Mouse (Mus musculus) neural tube, embryonic 11.5 days (tissue): Measurements from ENCODE around the gene Meaf6. TPM values are rescaled to one million over a fixed set of nuclear protein-coding genes. Genes with fewer than 3 reads are reported as not detected.

Experiments used
- ATAC-seq: fragments of 200-750 bp; cut with Nextera tagmentation; 2 replicates; pipeline ENCODE4 v1.8.0; 2017; ENCODE audit warnings: moderate number of reproducible peaks, mild to moderate bottlenecking, moderate TSS enrichment, moderate library complexity; ENCODE audit not compliant: insufficient read depth, low FRiP score, low TSS enrichment
- DNase-seq: peaks from one replicate; pipeline ENCODE4 v3.0.0-alpha.2; 2015; ENCODE audit warnings: low spot score
- H3K27ac ChIP-seq: fragments of 300-500 bp; sonication (generic); 2 replicates; pipeline ENCODE4 v1.5.1; 2014; ENCODE audit warnings: low read depth, mild to moderate bottlenecking, low read length
- H3K27me3 ChIP-seq: fragments of 300-500 bp; sonication (generic); 2 replicates; pipeline ENCODE4 v1.6.1; 2014; ENCODE audit warnings: mild to moderate bottlenecking, low read length, mixed read lengths; ENCODE audit not compliant: control insufficient read depth, insufficient read depth
- H3K36me3 ChIP-seq: fragments of 300-500 bp; sonication (generic); 2 replicates; pipeline ENCODE4 v1.6.1; 2014; ENCODE audit warnings: mild to moderate bottlenecking, low read length, moderate library complexity, mixed read lengths; ENCODE audit not compliant: control insufficient read depth, insufficient read depth
- H3K4me1 ChIP-seq: fragments of 300-500 bp; sonication (generic); 2 replicates; pipeline ENCODE4 v1.6.1; 2014; ENCODE audit warnings: low read length, mixed read lengths; ENCODE audit not compliant: control insufficient read depth, insufficient read depth
- H3K4me2 ChIP-seq: fragments of 300-500 bp; sonication (generic); 2 replicates; pipeline ENCODE4 v1.6.1; 2014; ENCODE audit warnings: low read depth, mild to moderate bottlenecking, moderate library complexity
- H3K4me3 ChIP-seq: fragments of 300-500 bp; sonication (generic); 2 replicates; pipeline ENCODE4 v1.5.1; 2014; ENCODE audit warnings: low read depth, low read length
- H3K9ac ChIP-seq: fragments of 300-500 bp; sonication (generic); 2 replicates; pipeline ENCODE4 v1.6.1; 2014; ENCODE audit warnings: mild to moderate bottlenecking, low read length
- H3K9me3 ChIP-seq: fragments of 300-500 bp; sonication (generic); 2 replicates; pipeline ENCODE4 v1.6.1; 2016; ENCODE audit warnings: low read length; ENCODE audit not compliant: control insufficient read depth
- WGBS: fragments of 180-500 bp; shearing (Covaris S2); extraction: QIAGEN DNeasy Blood & Tissue Kit; methylation state at CpG from one replicate; pipeline ENCODE4 v1.1.7; 2014; 5-methylcytosine and 5-hydroxymethylcytosine counted together
- polyA plus RNA-seq: library from polyadenylated mRNA; unstranded; fragments of >200 nt; fragmentation: Nextera tagmentation; extraction: Ambion mirVana; gene quantifications from 2 replicates; pipeline ENCODE4 v1.2.1, GENCODE M21; 2014

Meaf6 gene
- 98.1 and 102 TPM in 2 replicates for polyA plus RNA-seq

DNA sequence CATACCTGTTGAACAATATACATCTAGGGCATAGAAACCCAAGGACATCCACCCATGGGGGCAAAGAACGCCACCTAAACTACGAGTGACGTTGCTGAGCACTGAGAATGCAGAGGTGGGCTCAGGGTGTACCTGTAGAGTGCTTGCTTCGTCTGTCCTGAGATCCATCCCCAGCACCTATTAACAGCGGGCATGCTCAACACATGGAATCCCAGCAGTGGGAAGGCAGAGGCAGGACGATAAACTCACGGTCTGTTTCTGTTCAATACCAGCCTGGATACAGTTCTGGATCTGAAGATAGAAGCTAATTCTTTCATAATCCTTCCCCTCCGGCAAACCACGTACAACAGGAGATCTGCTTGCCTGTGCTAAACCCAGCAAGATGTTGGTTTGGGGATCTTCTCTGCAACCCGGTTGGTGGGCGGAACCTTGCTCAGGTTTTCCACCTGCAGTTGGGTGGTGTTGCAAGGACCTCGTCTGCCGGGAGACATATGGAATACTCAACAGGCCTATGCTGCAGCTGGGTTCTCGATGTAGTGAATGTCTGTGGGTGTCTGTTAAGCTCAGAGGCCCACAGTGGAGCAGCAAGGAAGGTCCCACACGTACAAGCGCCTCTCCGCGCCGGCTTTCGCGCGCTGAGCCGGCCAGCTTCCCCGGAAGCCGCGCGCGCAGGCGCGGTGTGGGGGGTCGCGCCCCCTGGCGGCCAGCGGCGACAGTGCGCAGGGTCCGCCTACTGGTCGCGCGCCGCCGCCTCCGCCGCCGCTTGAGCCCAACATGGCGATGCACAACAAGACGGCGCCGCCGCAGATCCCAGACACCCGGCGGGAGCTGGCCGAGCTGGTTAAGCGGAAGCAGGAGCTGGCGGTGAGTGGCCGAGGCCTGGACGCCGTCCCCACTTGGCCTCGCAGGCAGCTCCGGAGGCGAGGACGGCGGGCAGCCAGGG lies at the start of gene Meaf6:
TSS of gene Meaf6 (plus strand) at position 732 of the 943 bp plus-strand sequence.
- Histone ChIP-seq H3K4me1 (peaks cover 5% of the 10 kb centered on the region), H3K9me3 (no peaks in the 10 kb centered on the region), H3K27me3 (no peaks in the 10 kb centered on the region), H3K4me2 (peak within 1 kb of the TSS; percentile 79), H3K36me3 (no peaks in the 10 kb centered on the region; the same call in 1 of the 2 replicates), H3K9ac (peak within 1 kb of the TSS; percentile 93), H3K4me3 (peak within 1 kb of the TSS; percentile 86), H3K27ac (peak within 1 kb of the TSS; percentile 96)
- WGBS: 2% methylated on average over 63 of the region's 63 CpGs
- DNase-seq: peak; percentile 92
- peak; percentile 84 for ATAC-seq

DNA sequence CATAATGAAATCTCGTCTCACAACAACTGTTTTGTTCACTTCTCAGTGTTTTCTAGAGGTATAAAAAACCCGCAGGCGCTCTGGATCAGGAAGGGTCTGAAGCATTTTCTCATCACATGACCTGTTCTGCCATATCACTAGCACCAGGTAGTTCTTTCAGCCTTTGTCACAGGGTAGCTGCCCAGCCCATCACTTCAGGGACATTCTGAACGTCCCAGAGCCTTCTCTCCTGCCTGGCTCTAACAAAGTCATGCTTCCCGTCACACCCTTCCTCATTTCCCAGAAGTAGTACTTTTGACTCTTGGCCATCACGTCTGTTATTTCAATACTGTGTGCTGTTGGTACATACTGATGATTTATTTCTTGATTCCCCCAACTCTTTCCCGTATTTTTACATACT lies 40.5 kb upstream of the Meaf6 start:
- no peak for DNase-seq
- WGBS: 93% methylated on average over 7 of the region's 7 CpGs
- H3K36me3 ChIP-seq: peaks cover 26% of the 10 kb centered on the region

DNA sequence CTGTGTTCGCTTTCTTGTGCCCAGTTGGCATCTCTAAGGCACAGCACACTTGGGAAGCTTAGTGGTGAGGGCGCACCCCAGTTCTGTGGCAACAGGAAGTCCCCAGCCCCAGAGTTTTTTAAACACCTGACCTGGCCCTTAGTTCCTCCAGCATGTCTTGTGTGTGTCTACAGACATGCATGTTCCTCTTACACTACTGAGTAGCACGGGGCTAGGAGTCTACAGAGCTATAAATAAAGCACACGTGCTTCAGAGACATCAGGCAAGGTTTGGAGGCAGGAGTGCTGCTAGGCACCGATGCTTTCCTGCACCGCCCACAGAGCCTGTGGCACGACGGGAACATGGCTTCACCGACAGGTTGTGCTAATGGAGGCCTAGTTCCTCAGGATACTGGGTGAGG lies 29.5 kb upstream of the Meaf6 start:
- H3K27me3 ChIP-seq: no peaks in the 10 kb centered on the region
- H3K9ac ChIP-seq: no peak overlapping the region
- WGBS: 92% methylated on average over 9 of the region's 9 CpGs
- H3K9me3 ChIP-seq: no peaks in the 10 kb centered on the region
- no peaks in the 10 kb centered on the region; the same call in 1 of the 2 replicates for H3K4me1 ChIP-seq
- H3K4me3 ChIP-seq: no peak overlapping the region
- H3K27ac ChIP-seq: no peak overlapping the region
- no peak for ATAC-seq
- no peak for DNase-seq
- no peak overlapping the region for H3K4me2 ChIP-seq
- H3K36me3 ChIP-seq: peaks cover 11% of the 10 kb centered on the region

More for the DNA sequence above, 40.5 kb upstream of the Meaf6 start:
- no peaks in the 10 kb centered on the region for H3K9me3 ChIP-seq
- H3K4me1 ChIP-seq: no peaks in the 10 kb centered on the region
- no peaks in the 10 kb centered on the region for H3K27me3 ChIP-seq
- no peak for ATAC-seq
- H3K9ac ChIP-seq: no peak overlapping the region
- no peak overlapping the region for H3K27ac ChIP-seq
- no peak overlapping the region for H3K4me2 ChIP-seq
- H3K4me3 ChIP-seq: no peak overlapping the region

DNA sequence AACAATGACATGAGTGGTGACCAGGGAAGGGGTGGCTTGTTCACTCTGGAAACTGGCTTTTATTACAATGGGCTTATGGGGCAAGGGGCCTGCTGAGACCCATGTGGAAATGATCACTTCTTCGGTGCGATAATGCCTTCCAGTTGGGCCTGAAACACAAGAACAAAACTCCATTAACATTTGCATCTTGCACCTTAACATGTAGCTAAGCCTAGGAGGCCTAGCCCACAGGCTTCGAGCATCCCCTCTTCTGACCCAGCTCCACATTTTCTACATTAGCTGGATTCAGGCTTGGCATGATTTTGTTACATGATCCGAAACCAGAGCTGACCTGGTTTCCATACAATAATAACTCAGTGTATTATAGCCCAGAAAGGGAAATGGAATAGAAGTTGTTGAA lies 28.5 kb upstream of the Meaf6 start:
- no peak overlapping the region for H3K4me2 ChIP-seq
- no peak overlapping the region for H3K9ac ChIP-seq
- peaks cover 10% of the 10 kb centered on the region for H3K36me3 ChIP-seq
- 79% methylated on average over 4 of the region's 4 CpGs for WGBS
- no peaks in the 10 kb centered on the region; the same call in 1 of the 2 replicates for H3K4me1 ChIP-seq
- no peaks in the 10 kb centered on the region for H3K27me3 ChIP-seq
- no peak overlapping the region for H3K27ac ChIP-seq
- H3K4me3 ChIP-seq: no peak overlapping the region
- no peak for DNase-seq
- H3K9me3 ChIP-seq: no peaks in the 10 kb centered on the region
- ATAC-seq: no peak

DNA sequence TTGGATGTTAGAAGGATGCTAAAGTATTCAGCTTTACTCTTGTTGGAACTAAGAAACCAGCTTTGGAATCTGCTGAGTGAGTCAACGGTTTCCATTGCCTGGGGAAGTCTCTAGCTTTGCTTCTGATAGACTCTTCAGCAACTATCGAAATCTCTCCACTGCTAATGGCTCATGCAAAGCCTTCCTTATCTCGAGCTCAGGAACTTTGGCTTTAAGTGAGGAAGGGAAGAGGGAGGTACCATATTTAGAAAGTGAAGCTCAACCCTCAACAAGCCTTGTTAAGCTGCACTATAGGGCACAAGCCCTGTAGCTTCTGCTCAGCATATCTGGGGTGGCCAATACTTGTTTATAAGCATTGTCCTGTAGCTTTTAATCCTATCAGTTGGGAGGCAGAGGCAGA lies 27.7 kb upstream of the Meaf6 start:
- no peak for DNase-seq
- Histone ChIP-seq H3K27ac (no peak overlapping the region), H3K36me3 (peaks cover 9% of the 10 kb centered on the region), H3K27me3 (no peaks in the 10 kb centered on the region), H3K9ac (no peak overlapping the region), H3K4me3 (no peak overlapping the region), H3K4me2 (no peak overlapping the region), H3K9me3 (no peaks in the 10 kb centered on the region), H3K4me1 (no peaks in the 10 kb centered on the region; the same call in 1 of the 2 replicates)
- 57% methylated on average over 3 of the region's 3 CpGs for WGBS
- no peak for ATAC-seq

DNA sequence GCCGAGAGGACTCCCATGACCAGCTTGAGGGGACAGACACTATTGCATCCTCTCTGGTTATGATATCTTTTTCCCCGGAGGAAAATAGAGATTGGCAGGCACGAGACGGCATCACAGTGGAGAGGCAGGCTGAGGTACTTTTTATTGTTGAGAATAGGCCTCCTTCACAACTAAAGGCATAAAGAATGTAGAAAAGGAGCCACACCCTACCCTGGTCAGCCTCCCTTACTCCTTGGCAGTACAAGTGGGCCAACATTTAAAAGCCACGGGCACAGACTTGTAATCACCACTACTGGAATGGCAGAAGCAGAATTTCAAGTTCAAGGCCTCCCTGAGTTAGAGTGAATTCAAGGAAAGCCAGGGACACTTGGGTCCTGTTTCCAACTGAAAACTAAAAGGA lies 26.9 kb upstream of the Meaf6 start:
- DNase-seq (no peak), ATAC-seq (no peak)
- WGBS: 57% methylated on average over 5 of the region's 5 CpGs
- no peak overlapping the region for H3K9ac ChIP-seq
- no peak overlapping the region for H3K27ac ChIP-seq
- no peaks in the 10 kb centered on the region for H3K27me3 ChIP-seq
- no peaks in the 10 kb centered on the region for H3K9me3 ChIP-seq
- no peaks in the 10 kb centered on the region; the same call in 1 of the 2 replicates for H3K4me1 ChIP-seq
- H3K4me3 ChIP-seq: no peak overlapping the region
- H3K4me2 ChIP-seq: no peak overlapping the region
- peaks cover 5% of the 10 kb centered on the region for H3K36me3 ChIP-seq

DNA sequence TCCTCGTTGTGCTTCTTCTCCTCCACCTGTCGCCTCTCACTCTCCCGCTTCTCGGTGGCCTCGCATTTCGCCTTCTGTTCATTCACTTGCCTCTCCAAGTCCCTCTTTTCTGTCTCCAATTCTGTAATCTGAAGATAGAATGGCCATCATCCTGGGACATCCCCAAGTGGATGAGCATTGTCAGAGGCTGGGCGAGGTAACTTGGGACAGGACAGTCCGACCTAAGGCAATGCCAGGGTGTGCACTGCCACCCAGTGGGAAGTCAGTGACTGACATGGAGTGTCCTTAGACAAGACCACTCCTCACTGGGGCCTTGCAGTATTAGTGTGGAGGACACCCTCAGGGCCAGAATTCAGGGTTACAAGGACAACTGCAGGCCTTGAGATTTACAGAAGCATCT lies 25.9 kb upstream of the Meaf6 start:
- Histone ChIP-seq H3K9ac (no peak overlapping the region), H3K36me3 (peaks cover 3% of the 10 kb centered on the region), H3K4me3 (no peak overlapping the region), H3K4me2 (peak overlapping the region; percentile 32), H3K27ac (no peak overlapping the region), H3K4me1 (no peaks in the 10 kb centered on the region; the same call in 1 of the 2 replicates), H3K9me3 (no peaks in the 10 kb centered on the region), H3K27me3 (no peaks in the 10 kb centered on the region)
- ATAC-seq (peak; percentile 86), DNase-seq (peak; percentile 76)
- WGBS: 3% methylated on average over 8 of the region's 8 CpGs

DNA sequence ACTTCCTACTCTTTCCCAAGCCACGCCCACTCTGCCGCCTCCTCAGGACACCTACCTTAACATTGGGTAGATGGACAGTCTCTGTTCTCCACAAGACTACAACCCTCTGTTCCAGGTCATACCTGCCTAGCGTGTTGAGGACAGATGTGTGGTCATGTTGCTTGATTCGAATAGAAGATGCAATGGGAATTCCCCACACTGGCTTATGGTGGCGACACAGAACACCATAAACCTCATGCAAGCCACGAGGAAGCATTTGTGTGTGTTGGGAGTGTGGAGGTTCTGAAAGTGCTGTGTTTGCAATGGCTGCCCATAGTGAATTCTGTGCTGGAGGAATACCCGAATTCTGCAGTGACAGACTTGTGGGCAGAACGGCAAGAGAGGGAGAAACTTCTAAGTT lies 21.1 kb upstream of the Meaf6 start:
- no peak overlapping the region for H3K9ac ChIP-seq
- H3K9me3 ChIP-seq: no peaks in the 10 kb centered on the region
- no peak overlapping the region for H3K4me2 ChIP-seq
- H3K4me3 ChIP-seq: no peak overlapping the region
- ATAC-seq (no peak), DNase-seq (no peak)
- no peak overlapping the region for H3K27ac ChIP-seq
- 78% methylated on average over 8 of the region's 8 CpGs for WGBS
- H3K4me1 ChIP-seq: peaks cover 7% of the 10 kb centered on the region
- no peaks in the 10 kb centered on the region for H3K27me3 ChIP-seq
- no peaks in the 10 kb centered on the region for H3K36me3 ChIP-seq
